Mouse (Mus musculus): ENCODE measurements around the gene Hhat. TPM values are rescaled to one million over a fixed set of nuclear protein-coding genes. Genes with fewer than 3 reads are reported as not detected.

The Hhat gene
- total and polyA plus RNA-seq, 2 experiments from 2014 or later, result 2.5 to 3.4 TPM

DNA sequence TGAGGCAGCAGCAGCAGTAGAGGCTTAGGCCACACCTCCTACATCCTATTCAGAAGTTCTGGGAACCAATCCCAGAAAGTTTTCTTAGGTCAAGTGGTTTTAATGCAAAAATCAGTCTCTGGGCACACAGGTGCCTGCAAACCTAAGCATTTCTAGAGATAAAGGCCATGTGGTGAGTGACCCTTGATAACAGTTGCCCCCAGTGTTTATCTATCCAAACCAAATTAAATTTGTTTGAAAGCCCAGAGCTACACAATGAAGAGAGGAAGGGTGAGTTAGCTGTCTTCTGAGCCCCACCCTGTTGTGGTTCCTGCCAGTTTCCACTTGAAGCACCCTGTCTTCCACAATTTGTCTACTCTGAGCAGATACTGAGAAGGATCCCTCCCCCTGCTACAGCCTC lies 109.4 kb downstream of the Hhat start:
- H3K27me3 ChIP-seq (ENCODE audit: insufficient read depth, low read length), result no peaks in the 10 kb centered on the region
- no peaks in the 10 kb centered on the region for H3K4me1 ChIP-seq (ENCODE audit: insufficient read depth, low read length)
- no peak overlapping the region for H3K4me3 ChIP-seq (ENCODE audit: low read depth, low read length)
- H3K4me2 ChIP-seq (ENCODE audit: low read depth, low read length, poor library complexity, severe bottlenecking), result no peak overlapping the region
- H3K9me3 ChIP-seq (ENCODE audit: low read length), result no peaks in the 10 kb centered on the region
- no peak overlapping the region for H3K9ac ChIP-seq (replicated peaks; ENCODE audit: low read length, poor library complexity, severe bottlenecking)
- H3K36me3 ChIP-seq (ENCODE audit: insufficient read depth, low read length), result no peaks in the 10 kb centered on the region
- DNase-seq (ENCODE audit: low spot score) (no peak), ATAC-seq (ENCODE audit: low FRiP score) (no peak)
- H3K27ac ChIP-seq (ENCODE audit: low read depth, low read length), result no peak overlapping the region
- TF ChIP-seq CTCF (IDR thresholded peaks at IDR 0.05), result no peak

- Histone ChIP-seq H3K27ac (ENCODE audit: low read depth, low read length) (no peak overlapping the region), H3K4me2 (ENCODE audit: low read depth, low read length, poor library complexity, severe bottlenecking) (no peak overlapping the region), H3K9me3 (ENCODE audit: low read length) (no peaks in the 10 kb centered on the region), H3K9ac (replicated peaks; ENCODE audit: low read length, poor library complexity, severe bottlenecking) (no peak overlapping the region), H3K27me3 (ENCODE audit: insufficient read depth, low read length) (no peaks in the 10 kb centered on the region), H3K36me3 (ENCODE audit: insufficient read depth, low read length) (no peaks in the 10 kb centered on the region), H3K4me3 (ENCODE audit: low read depth, low read length) (no peak overlapping the region), H3K4me1 (ENCODE audit: insufficient read depth, low read length) (no peaks in the 10 kb centered on the region)
- 76% methylated on average over 6 of the region's 6 CpGs for WGBS
- no peak for ATAC-seq (ENCODE audit: low FRiP score)
- DNase-seq (ENCODE audit: low spot score), result no peak
- TF ChIP-seq CTCF (IDR thresholded peaks at IDR 0.05), result no peak
Measured at GRCm38 (mm10) chr1:192657417-192657816, 113.6 kb downstream of the Hhat start.

GRCm38 (mm10) chr1:192651981-192652605 lies 118.9 kb downstream of the Hhat start:
- no peaks in the 10 kb centered on the region for H3K4me1 ChIP-seq (ENCODE audit: insufficient read depth, low read length)
- H3K36me3 ChIP-seq (ENCODE audit: insufficient read depth, low read length), result no peaks in the 10 kb centered on the region
- WGBS, result 60% methylated on average over 8 of the region's 8 CpGs
- H3K9me3 ChIP-seq (ENCODE audit: low read length), result no peaks in the 10 kb centered on the region
- no peak overlapping the region for H3K4me2 ChIP-seq (ENCODE audit: low read depth, low read length, poor library complexity, severe bottlenecking)
- TF ChIP-seq CTCF (IDR thresholded peaks at IDR 0.05), result peak; percentile 56
- H3K27me3 ChIP-seq (ENCODE audit: insufficient read depth, low read length), result no peaks in the 10 kb centered on the region
- H3K27ac ChIP-seq (ENCODE audit: low read depth, low read length), result no peak overlapping the region
- ATAC-seq (ENCODE audit: low FRiP score), result no peak
- H3K4me3 ChIP-seq (ENCODE audit: low read depth, low read length), result no peak overlapping the region
- DNase-seq (ENCODE audit: low spot score), result peak; percentile 52
- no peak overlapping the region for H3K9ac ChIP-seq (replicated peaks; ENCODE audit: low read length, poor library complexity, severe bottlenecking)

GRCm38 (mm10) chr1:192650586-192650985 lies 120.4 kb downstream of the Hhat start:
- WGBS, result 78% methylated on average over 7 of the region's 7 CpGs

DNA sequence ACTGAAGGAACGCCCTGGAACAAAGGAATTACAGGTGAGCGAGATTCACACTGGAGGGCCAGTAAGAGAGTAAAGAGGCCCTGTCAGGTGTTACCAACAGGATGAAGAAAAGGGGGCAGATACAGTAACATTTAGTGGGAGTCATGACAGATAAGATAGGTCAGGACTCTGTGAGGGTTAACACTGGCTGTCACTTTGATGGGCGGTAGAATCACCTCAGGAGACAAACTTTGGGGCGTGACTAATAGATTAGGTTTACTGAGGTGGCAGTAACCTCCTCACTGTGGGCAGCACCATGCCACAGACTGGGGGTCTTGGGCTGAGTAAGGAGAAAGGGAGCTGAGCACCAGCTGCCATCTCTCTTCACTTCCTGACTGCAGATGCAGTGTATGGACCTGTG lies 121.0 kb downstream of the Hhat start:
- DNase-seq (ENCODE audit: low spot score) (no peak), ATAC-seq (ENCODE audit: low FRiP score) (no peak)
- no peaks in the 10 kb centered on the region for H3K36me3 ChIP-seq (ENCODE audit: insufficient read depth, low read length)
- no peak for TF ChIP-seq CTCF (IDR thresholded peaks at IDR 0.05)
- H3K27ac ChIP-seq (ENCODE audit: low read depth, low read length), result no peak overlapping the region
- H3K4me3 ChIP-seq (ENCODE audit: low read depth, low read length), result no peak overlapping the region
- WGBS, result 91% methylated on average over 4 of the region's 4 CpGs
- H3K9ac ChIP-seq (replicated peaks; ENCODE audit: low read length, poor library complexity, severe bottlenecking), result no peak overlapping the region
- H3K4me1 ChIP-seq (ENCODE audit: insufficient read depth, low read length), result no peaks in the 10 kb centered on the region
- no peaks in the 10 kb centered on the region for H3K27me3 ChIP-seq (ENCODE audit: insufficient read depth, low read length)
- H3K4me2 ChIP-seq (ENCODE audit: low read depth, low read length, poor library complexity, severe bottlenecking), result no peak overlapping the region
- no peaks in the 10 kb centered on the region for H3K9me3 ChIP-seq (ENCODE audit: low read length)

More at GRCm38 (mm10) chr1:192650586-192650985, 120.4 kb downstream of the Hhat start:
- H3K36me3 ChIP-seq (ENCODE audit: insufficient read depth, low read length), result no peaks in the 10 kb centered on the region
- ATAC-seq (ENCODE audit: low FRiP score) (no peak), DNase-seq (ENCODE audit: low spot score) (no peak)
- no peaks in the 10 kb centered on the region for H3K27me3 ChIP-seq (ENCODE audit: insufficient read depth, low read length)
- H3K27ac ChIP-seq (ENCODE audit: low read depth, low read length), result no peak overlapping the region
- no peaks in the 10 kb centered on the region for H3K9me3 ChIP-seq (ENCODE audit: low read length)
- no peak overlapping the region for H3K4me2 ChIP-seq (ENCODE audit: low read depth, low read length, poor library complexity, severe bottlenecking)
- no peak overlapping the region for H3K9ac ChIP-seq (replicated peaks; ENCODE audit: low read length, poor library complexity, severe bottlenecking)
- TF ChIP-seq CTCF (IDR thresholded peaks at IDR 0.05), result no peak
- no peaks in the 10 kb centered on the region for H3K4me1 ChIP-seq (ENCODE audit: insufficient read depth, low read length)
- no peak overlapping the region for H3K4me3 ChIP-seq (ENCODE audit: low read depth, low read length)

- 74% methylated on average over 3 of the region's 3 CpGs for WGBS
- Histone ChIP-seq H3K9ac (replicated peaks; ENCODE audit: low read length, poor library complexity, severe bottlenecking) (no peak overlapping the region), H3K36me3 (ENCODE audit: insufficient read depth, low read length) (no peaks in the 10 kb centered on the region), H3K27me3 (ENCODE audit: insufficient read depth, low read length) (no peaks in the 10 kb centered on the region), H3K4me2 (ENCODE audit: low read depth, low read length, poor library complexity, severe bottlenecking) (no peak overlapping the region), H3K27ac (ENCODE audit: low read depth, low read length) (no peak overlapping the region), H3K4me1 (ENCODE audit: insufficient read depth, low read length) (no peaks in the 10 kb centered on the region), H3K9me3 (ENCODE audit: low read length) (no peaks in the 10 kb centered on the region), H3K4me3 (ENCODE audit: low read depth, low read length) (no peak overlapping the region)
- no peak for DNase-seq (ENCODE audit: low spot score)
- ATAC-seq (ENCODE audit: low FRiP score), result no peak
- no peak for TF ChIP-seq CTCF (IDR thresholded peaks at IDR 0.05)
Measured at GRCm38 (mm10) chr1:192649233-192649632, 121.8 kb downstream of the Hhat start.
